Mouse (Mus musculus): ENCODE data around the gene Clcn6. TPM values are rescaled to one million over a fixed set of nuclear protein-coding genes. Genes with fewer than 3 reads are reported as not detected.

The Clcn6 gene
- polyA plus RNA-seq, 1 experiment from 2014 or later = 5.4 TPM

DNA sequence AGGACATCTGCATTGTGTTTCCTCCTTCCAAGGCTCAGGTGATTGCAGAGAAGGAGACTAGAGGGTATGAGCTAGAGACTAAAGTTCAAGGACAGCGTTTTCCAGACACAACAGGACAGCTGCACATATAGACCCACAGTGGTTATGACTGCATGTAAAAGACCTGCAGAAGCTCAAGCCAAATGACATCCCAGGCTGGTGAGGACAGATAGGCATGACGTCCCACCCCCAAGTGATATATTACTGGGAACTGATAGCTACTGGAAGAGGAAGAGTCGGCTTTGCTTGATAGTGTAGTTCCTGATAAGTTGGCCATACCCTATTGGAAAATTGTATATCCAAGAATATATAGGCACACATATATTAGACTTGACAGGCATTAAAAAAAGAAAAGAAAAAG lies 62.4 kb downstream of the Clcn6 start:
- H3K27me3 ChIP-seq (ENCODE audit: control insufficient read depth, insufficient read depth, low read length) = peaks cover 5% of the 10 kb centered on the region
- H3K27ac ChIP-seq (replicated peaks in 1 of 2; ENCODE audit: control insufficient read depth in 1 of 2, insufficient read depth in 1 of 2, low read depth in 2 of 2, low read length in 2 of 2) = no peak overlapping the region
- no peak for ATAC-seq (ENCODE audit: insufficient number of reproducible peaks, insufficient read depth, low FRiP score, low read depth)
- no peak overlapping the region for H3K4me2 ChIP-seq (ENCODE audit: low read length)
- H3K4me1 ChIP-seq (ENCODE audit: control insufficient read depth in 2 of 2, insufficient read depth in 2 of 2, low read length in 2 of 2) = no peaks in the 10 kb centered on the region
- H3K4me3 ChIP-seq (ENCODE audit: control insufficient read depth in 1 of 2, insufficient read depth in 1 of 2, low read depth in 1 of 2, low read length in 2 of 2) = no peak overlapping the region
- H3K9ac ChIP-seq (ENCODE audit: low read length) = no peak overlapping the region
- no peaks in the 10 kb centered on the region for H3K9me3 ChIP-seq (ENCODE audit: control insufficient read depth, low read length)
- WGBS = 31% methylated on average over 3 of the region's 3 CpGs
- no peaks in the 10 kb centered on the region for H3K36me3 ChIP-seq (ENCODE audit: control insufficient read depth, insufficient read depth, low read length)

DNA sequence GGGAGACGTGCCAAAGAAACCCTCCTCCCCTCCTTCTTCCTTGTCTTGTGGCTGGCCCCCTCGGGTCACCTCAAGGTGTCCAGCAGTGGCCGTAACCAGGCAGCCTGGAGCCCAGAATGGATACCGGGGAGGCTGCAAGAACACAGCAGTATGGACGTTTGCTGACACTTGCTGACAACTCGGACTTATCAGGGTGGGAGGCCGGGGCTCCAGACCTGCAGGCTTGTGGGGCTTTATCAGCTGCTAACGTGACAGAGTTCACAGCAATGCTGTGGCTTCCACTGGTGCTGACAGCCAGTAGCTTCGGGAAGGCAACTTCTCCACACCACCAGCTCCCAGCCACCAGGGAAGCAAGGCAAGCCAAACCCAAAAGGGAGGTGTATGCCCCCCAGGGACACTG lies 69.3 kb downstream of the Clcn6 start:
- WGBS = 5% methylated on average over 9 of the region's 9 CpGs
- peak overlapping the region; percentile 53; the same call in 1 of the 2 replicates for H3K9ac ChIP-seq (ENCODE audit: low read length)
- peaks cover 18 to 28% of the 10 kb centered on the region in 2 experiments for H3K4me1 ChIP-seq (ENCODE audit: control insufficient read depth in 2 of 2, insufficient read depth in 2 of 2, low read length in 2 of 2)
- ATAC-seq (ENCODE audit: insufficient number of reproducible peaks, insufficient read depth, low FRiP score, low read depth) = peak; percentile 64
- H3K9me3 ChIP-seq (ENCODE audit: control insufficient read depth, low read length) = no peaks in the 10 kb centered on the region
- H3K36me3 ChIP-seq (ENCODE audit: control insufficient read depth, insufficient read depth, low read length) = no peaks in the 10 kb centered on the region
- peaks cover 8% of the 10 kb centered on the region; the same call in 1 of the 2 replicates for H3K27me3 ChIP-seq (ENCODE audit: control insufficient read depth, insufficient read depth, low read length)
- peak overlapping the region; percentile 58 for H3K4me2 ChIP-seq (ENCODE audit: low read length)
- H3K27ac ChIP-seq (replicated peaks in 1 of 2; ENCODE audit: control insufficient read depth in 1 of 2, insufficient read depth in 1 of 2, low read depth in 2 of 2, low read length in 2 of 2) = peak overlapping the region; percentile 88 to 92
- H3K4me3 ChIP-seq (ENCODE audit: control insufficient read depth in 1 of 2, insufficient read depth in 1 of 2, low read depth in 1 of 2, low read length in 2 of 2) = peak overlapping the region in 1 of 2 experiments; percentile 21; a peak in 2 of 4 replicates

GRCm38 (mm10) chr4:147968816-147969215 lies 69.8 kb downstream of the Clcn6 start:
- no peak; the same call in 1 of the 2 replicates for ATAC-seq (ENCODE audit: insufficient number of reproducible peaks, insufficient read depth, low FRiP score, low read depth)
- Histone ChIP-seq H3K4me2 (ENCODE audit: low read length) (peak overlapping the region; percentile 58), H3K9me3 (ENCODE audit: control insufficient read depth, low read length) (no peaks in the 10 kb centered on the region), H3K27me3 (ENCODE audit: control insufficient read depth, insufficient read depth, low read length) (peaks cover 8% of the 10 kb centered on the region; the same call in 1 of the 2 replicates), H3K36me3 (ENCODE audit: control insufficient read depth, insufficient read depth, low read length) (no peaks in the 10 kb centered on the region), H3K9ac (ENCODE audit: low read length) (peak overlapping the region; percentile 53; the same call in 1 of the 2 replicates), H3K4me3 (ENCODE audit: control insufficient read depth in 1 of 2, insufficient read depth in 1 of 2, low read depth in 1 of 2, low read length in 2 of 2) (no peak overlapping the region; a peak in 1 of 4 replicates), H3K27ac (replicated peaks in 1 of 2; ENCODE audit: control insufficient read depth in 1 of 2, insufficient read depth in 1 of 2, low read depth in 2 of 2, low read length in 2 of 2) (peak overlapping the region; percentile 88 to 92), H3K4me1 (ENCODE audit: control insufficient read depth in 2 of 2, insufficient read depth in 2 of 2, low read length in 2 of 2) (peaks cover 24 to 33% of the 10 kb centered on the region in 2 experiments)
- WGBS = 22% methylated on average over 2 of the region's 2 CpGs

DNA sequence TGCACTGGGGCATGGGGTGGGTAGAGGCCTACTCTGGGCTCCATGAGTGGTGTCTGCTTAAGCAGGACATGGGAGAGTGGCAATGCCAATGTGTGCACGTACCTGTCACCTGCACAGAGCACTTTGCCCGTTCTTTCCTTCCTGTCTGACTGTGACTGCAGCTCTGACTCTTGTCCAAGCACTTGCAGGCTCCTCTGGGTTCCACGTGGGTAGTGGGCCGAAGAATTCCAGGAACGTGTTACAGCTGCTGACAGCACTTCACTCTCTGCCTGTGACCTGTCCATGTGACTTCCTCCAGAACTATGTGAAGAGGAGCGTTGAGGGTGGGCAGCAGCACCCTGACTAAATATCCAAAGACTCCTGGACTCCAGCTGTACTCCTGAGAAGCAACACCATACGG lies 72.9 kb downstream of the Clcn6 start:
- Histone ChIP-seq H3K27me3 (ENCODE audit: control insufficient read depth, insufficient read depth, low read length) (0 out of 2 replicates have a peak, but pooled peaks cover 2% of the 10 kb centered on the region), H3K4me2 (ENCODE audit: low read length) (peak overlapping the region; percentile 44), H3K9me3 (ENCODE audit: control insufficient read depth, low read length) (no peaks in the 10 kb centered on the region), H3K9ac (ENCODE audit: low read length) (peak overlapping the region; percentile 56; the same call in 1 of the 2 replicates), H3K4me1 (ENCODE audit: control insufficient read depth in 2 of 2, insufficient read depth in 2 of 2, low read length in 2 of 2) (peaks cover 37 to 46% of the 10 kb centered on the region in 2 experiments), H3K36me3 (ENCODE audit: control insufficient read depth, insufficient read depth, low read length) (no peaks in the 10 kb centered on the region), H3K27ac (replicated peaks in 1 of 2; ENCODE audit: control insufficient read depth in 1 of 2, insufficient read depth in 1 of 2, low read depth in 2 of 2, low read length in 2 of 2) (peak overlapping the region; percentile 58 to 90), H3K4me3 (ENCODE audit: control insufficient read depth in 1 of 2, insufficient read depth in 1 of 2, low read depth in 1 of 2, low read length in 2 of 2) (no peak overlapping the region)
- WGBS = 23% methylated on average over 7 of the region's 7 CpGs
- ATAC-seq (ENCODE audit: insufficient number of reproducible peaks, insufficient read depth, low FRiP score, low read depth) = peak; percentile 66; the same call in 1 of the 2 replicates

- Histone ChIP-seq H3K27me3 (ENCODE audit: control insufficient read depth, insufficient read depth, low read length) (no peaks in the 10 kb centered on the region), H3K4me2 (ENCODE audit: low read length) (peak overlapping the region; percentile 40), H3K27ac (replicated peaks in 1 of 2; ENCODE audit: control insufficient read depth in 1 of 2, insufficient read depth in 1 of 2, low read depth in 2 of 2, low read length in 2 of 2) (peak overlapping the region; percentile 79 to 86), H3K4me3 (ENCODE audit: control insufficient read depth in 1 of 2, insufficient read depth in 1 of 2, low read depth in 1 of 2, low read length in 2 of 2) (no peak overlapping the region), H3K36me3 (ENCODE audit: control insufficient read depth, insufficient read depth, low read length) (no peaks in the 10 kb centered on the region), H3K4me1 (ENCODE audit: control insufficient read depth in 2 of 2, insufficient read depth in 2 of 2, low read length in 2 of 2) (peaks cover 40 to 46% of the 10 kb centered on the region in 2 experiments), H3K9me3 (ENCODE audit: control insufficient read depth, low read length) (no peaks in the 10 kb centered on the region), H3K9ac (ENCODE audit: low read length) (peak overlapping the region; percentile 31; the same call in 1 of the 2 replicates)
- ATAC-seq (ENCODE audit: insufficient number of reproducible peaks, insufficient read depth, low FRiP score, low read depth) = peak; percentile 66
- 41% methylated on average over 15 of the region's 15 CpGs for WGBS
These were observed 75.0 kb downstream of the Clcn6 start for GRCm38 (mm10) chr4:147963623-147964022.

GRCm38 (mm10) chr4:147962781-147963180 lies 75.8 kb downstream of the Clcn6 start:
- Histone ChIP-seq H3K27me3 (ENCODE audit: control insufficient read depth, insufficient read depth, low read length) (no peaks in the 10 kb centered on the region), H3K27ac (replicated peaks in 1 of 2; ENCODE audit: control insufficient read depth in 1 of 2, insufficient read depth in 1 of 2, low read depth in 2 of 2, low read length in 2 of 2) (peak overlapping the region; percentile 65 to 79)

DNA sequence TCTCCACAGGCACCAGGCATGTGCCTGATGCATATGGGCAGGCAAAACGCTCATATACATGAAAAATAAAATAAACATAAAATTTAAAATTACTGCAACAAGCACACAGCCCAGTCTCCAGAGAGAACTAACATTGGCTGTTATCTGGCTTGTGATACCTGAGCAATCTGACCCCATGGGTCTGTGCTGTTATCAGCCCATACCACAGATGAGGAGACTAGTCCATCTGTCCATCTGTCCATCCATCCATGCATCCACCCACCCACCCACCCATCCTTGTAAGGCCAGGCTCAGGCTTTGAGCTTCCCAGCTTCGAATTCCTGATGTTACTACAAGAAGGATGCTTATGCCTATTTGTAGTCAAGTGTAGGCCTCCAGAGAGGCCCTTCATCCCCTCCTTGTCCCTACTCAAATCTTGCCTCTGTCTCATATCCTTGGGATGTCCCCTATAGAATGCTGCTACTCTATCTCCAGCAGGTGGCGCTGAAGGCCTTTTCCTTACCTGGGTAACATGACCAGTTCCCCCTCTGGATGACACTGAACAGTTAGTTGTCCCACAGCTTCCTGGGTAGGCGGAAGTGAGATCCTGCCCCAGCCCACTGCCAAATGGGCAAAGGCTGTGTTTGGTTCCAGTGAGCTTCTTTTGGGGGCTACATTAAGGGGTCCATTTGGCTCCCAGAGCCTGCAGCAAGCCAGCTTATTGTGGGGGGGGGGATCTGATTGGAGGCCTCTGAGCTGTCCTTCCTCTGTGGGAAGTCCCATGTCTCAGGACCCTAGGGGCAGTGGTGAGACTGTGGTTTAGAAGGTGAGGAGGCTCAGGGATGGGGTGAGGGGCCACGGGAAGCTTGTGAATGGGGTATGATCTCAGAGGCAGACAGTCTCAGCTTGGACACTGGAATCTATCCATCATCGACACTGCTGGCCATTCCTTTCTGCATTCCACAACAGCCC lies 78.5 kb downstream of the Clcn6 start:
- WGBS = 21% methylated on average over 6 of the region's 6 CpGs
- Histone ChIP-seq H3K4me1 (ENCODE audit: control insufficient read depth in 2 of 2, insufficient read depth in 2 of 2, low read length in 2 of 2) (peaks cover 24 to 27% of the 10 kb centered on the region in 2 experiments), H3K36me3 (ENCODE audit: control insufficient read depth, insufficient read depth, low read length) (no peaks in the 10 kb centered on the region), H3K9ac (ENCODE audit: low read length) (no peak overlapping the region), H3K27me3 (ENCODE audit: control insufficient read depth, insufficient read depth, low read length) (no peaks in the 10 kb centered on the region), H3K27ac (replicated peaks in 1 of 2; ENCODE audit: control insufficient read depth in 1 of 2, insufficient read depth in 1 of 2, low read depth in 2 of 2, low read length in 2 of 2) (no peak overlapping the region; a peak in 1 of 4 replicates), H3K4me3 (ENCODE audit: control insufficient read depth in 1 of 2, insufficient read depth in 1 of 2, low read depth in 1 of 2, low read length in 2 of 2) (no peak overlapping the region), H3K4me2 (ENCODE audit: low read length) (no peak overlapping the region), H3K9me3 (ENCODE audit: control insufficient read depth, low read length) (no peaks in the 10 kb centered on the region)
- no peak for ATAC-seq (ENCODE audit: insufficient number of reproducible peaks, insufficient read depth, low FRiP score, low read depth)

More at GRCm38 (mm10) chr4:147962781-147963180, 75.8 kb downstream of the Clcn6 start:
- Histone ChIP-seq H3K4me3 (ENCODE audit: control insufficient read depth in 1 of 2, insufficient read depth in 1 of 2, low read depth in 1 of 2, low read length in 2 of 2) (no peak overlapping the region), H3K4me2 (ENCODE audit: low read length) (peak overlapping the region; percentile 40), H3K4me1 (ENCODE audit: control insufficient read depth in 2 of 2, insufficient read depth in 2 of 2, low read length in 2 of 2) (peaks cover 40 to 46% of the 10 kb centered on the region in 2 experiments), H3K36me3 (ENCODE audit: control insufficient read depth, insufficient read depth, low read length) (no peaks in the 10 kb centered on the region), H3K9ac (ENCODE audit: low read length) (no peak overlapping the region), H3K9me3 (ENCODE audit: control insufficient read depth, low read length) (no peaks in the 10 kb centered on the region)
- ATAC-seq (ENCODE audit: insufficient number of reproducible peaks, insufficient read depth, low FRiP score, low read depth) = no peak
- 44% methylated on average over 6 of the region's 6 CpGs for WGBS
